Comparison of ENCODE assay signal across 9 mouse cellular contexts in the genomic region with DNA sequence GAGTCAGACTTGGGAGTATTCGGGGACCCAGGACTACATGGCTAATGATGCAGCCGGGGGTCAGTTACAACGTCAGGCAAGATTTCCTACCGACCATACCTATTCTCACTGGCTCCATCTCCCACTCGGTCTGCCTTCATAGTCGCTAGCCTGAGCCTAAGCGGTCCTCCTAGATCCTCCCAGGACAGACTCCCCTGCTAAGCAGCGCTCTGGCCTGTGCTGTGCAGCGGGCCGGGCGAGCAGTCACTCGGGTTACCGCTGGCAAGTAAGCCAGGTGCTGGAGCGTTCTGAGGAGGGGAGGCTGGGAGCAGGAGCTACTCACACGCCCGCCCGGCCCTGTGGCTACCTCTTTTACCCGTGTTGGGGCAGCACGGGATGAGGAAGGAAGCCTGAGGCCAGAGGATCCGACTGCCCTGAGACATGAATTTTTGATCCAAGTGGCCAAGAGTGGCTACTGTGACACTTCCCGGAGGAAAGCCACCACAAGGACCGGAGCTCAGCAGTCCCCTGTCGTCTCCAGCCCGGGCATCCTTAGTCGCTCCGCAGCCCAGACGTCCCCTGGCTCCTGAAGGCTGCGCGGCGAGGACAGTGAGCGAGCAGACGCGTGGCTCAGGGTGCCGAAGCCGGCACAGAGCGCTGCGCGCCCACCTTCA. TPM values are rescaled to one million over a fixed set of nuclear protein-coding genes. Genes with fewer than 3 reads are reported as not detected.
A peak's percentile ranks its signal among the peaks of the same experiment; 100 is the strongest.
DNase-seq lines count a peak whose midpoint lies in the region; ATAC-seq and TF ChIP-seq lines count a peak whose summit lies in the region.
"Had no signal": no experiment of that assay in that cellular context is flagged by ENCODE, and none has a peak within 500 bp of the region (broad histone marks: within the 10 kb centered on the region; RNA-seq: fewer than 3 reads in every experiment).

No protein-coding gene starts in this region.

- no peaks in the 10 kb centered on the region; the same call in 1 of the 2 replicates for H3K4me1 ChIP-seq in cerebellum, adult 2 months (ENCODE audit: control insufficient read depth, insufficient read depth, low read length)
- peaks cover 16% of the 10 kb centered on the region for H3K4me1 ChIP-seq in lung, postnatal 0 days (ENCODE audit: insufficient read depth, low read depth, low read length)
- H3K4me1 ChIP-seq in limb, embryonic 11.5 days (ENCODE audit: control insufficient read depth, insufficient read depth, low read length): peaks cover 13% of the 10 kb centered on the region; the same call in 1 of the 2 replicates
- peaks cover 11% of the 10 kb centered on the region for H3K4me1 ChIP-seq in stomach, embryonic 16.5 days (ENCODE audit: control insufficient read depth, insufficient read depth, low read length)

- H3K36me3 ChIP-seq in lung, postnatal 0 days (ENCODE audit: insufficient read depth, low read length): no peaks in the 10 kb centered on the region
- H3K36me3 ChIP-seq in limb, embryonic 11.5 days (ENCODE audit: control insufficient read depth, insufficient read depth, low read length): no peaks in the 10 kb centered on the region
- H3K36me3 ChIP-seq in stomach, embryonic 16.5 days (ENCODE audit: control insufficient read depth, insufficient read depth, low read length): no peaks in the 10 kb centered on the region

- no peak overlapping the region for H3K9ac ChIP-seq in lung, postnatal 0 days (replicated peaks; ENCODE audit: low read depth)
- no peak overlapping the region; the same call in 1 of the 2 replicates for H3K9ac ChIP-seq in limb, embryonic 11.5 days (ENCODE audit: low read length)
- H3K9ac ChIP-seq in stomach, embryonic 16.5 days (ENCODE audit: low read length): no peak overlapping the region; the same call in 1 of the 2 replicates

- no peak for ATAC-seq in lung, postnatal 0 days
- ATAC-seq in limb, embryonic 11.5 days (ENCODE audit: insufficient number of reproducible peaks, low FRiP score, low TSS enrichment, low read depth): no peak
- no peak for ATAC-seq in stomach, embryonic 16.5 days (ENCODE audit: insufficient read depth, low FRiP score)

- H3K4me2 ChIP-seq in lung, postnatal 0 days (replicated peaks; ENCODE audit: low read depth, low read length): peak overlapping the region; percentile 56
- H3K4me2 ChIP-seq in limb, embryonic 11.5 days (ENCODE audit: low read depth, severe bottlenecking): peak overlapping the region; percentile 56
- H3K4me2 ChIP-seq in stomach, embryonic 16.5 days (ENCODE audit: low read depth, low read length): peak overlapping the region; percentile 60

- peak overlapping the region; percentile 57; the same call in 1 of the 2 replicates for H3K27ac ChIP-seq in cerebellum, adult 2 months (ENCODE audit: insufficient read depth, low read length)
- no peak overlapping the region for H3K27ac ChIP-seq in lung, postnatal 0 days (ENCODE audit: low read length)
- H3K27ac ChIP-seq in limb, embryonic 11.5 days (replicated peaks; ENCODE audit: low read depth, low read length): no peak overlapping the region
- H3K27ac ChIP-seq in stomach, embryonic 16.5 days (ENCODE audit: low read length): no peak overlapping the region

- peaks cover 4% of the 10 kb centered on the region; the same call in 1 of the 2 replicates for H3K27me3 ChIP-seq in cerebellum, adult 2 months (ENCODE audit: control insufficient read depth, insufficient read depth, low read length)
- peaks cover 58% of the 10 kb centered on the region for H3K27me3 ChIP-seq in lung, postnatal 0 days (replicated peaks; ENCODE audit: insufficient read depth, low read length)
- H3K27me3 ChIP-seq in limb, embryonic 11.5 days (ENCODE audit: control insufficient read depth, insufficient read depth, low read length): peaks cover 95% of the 10 kb centered on the region
- peaks cover 92% of the 10 kb centered on the region for H3K27me3 ChIP-seq in stomach, embryonic 16.5 days (ENCODE audit: control insufficient read depth, insufficient read depth, low read length)

- no peak for DNase-seq in cerebellum, adult 2 months
- no peak for DNase-seq in cerebellum, adult 8-10 months
- DNase-seq in lung, postnatal 0 days (ENCODE audit: low spot score): no peak
- no peak for DNase-seq in lung, postnatal 4 days
- no peak for DNase-seq in limb, embryonic 11.5 days (ENCODE audit: low spot score)
- DNase-seq in frontal cortex, postnatal 10 days (ENCODE audit: low spot score in 2 of 2): no peak
- DNase-seq in left cerebral cortex, postnatal 10 days (ENCODE audit: extremely low spot score in 1 of 2, low spot score in 2 of 2): no peak

- TF ChIP-seq POLR2A in cerebellum, adult 2 months (IDR thresholded peaks at IDR 0.05; ENCODE audit: borderline replicate concordance, insufficient read depth, low read length): no peak

- intact Hi-C loops in left cerebral cortex, postnatal 10 days (cut with DNase I): no loop called here

- no peak for TF ChIP-seq EP300 in lung, postnatal 0 days (IDR thresholded peaks at IDR 0.05)

- TF ChIP-seq CTCF in cerebellum, adult 2 months (IDR thresholded peaks at IDR 0.05; ENCODE audit: borderline replicate concordance, insufficient read depth, low read depth, low read length): no peak
- TF ChIP-seq CTCF in lung, postnatal 0 days (IDR thresholded peaks at IDR 0.05): no peak

- no peaks in the 10 kb centered on the region for H3K9me3 ChIP-seq in lung, postnatal 0 days (ENCODE audit: low read length)
- no peaks in the 10 kb centered on the region for H3K9me3 ChIP-seq in limb, embryonic 11.5 days (ENCODE audit: control insufficient read depth, low read length)
- H3K9me3 ChIP-seq in stomach, embryonic 16.5 days (replicated peaks; ENCODE audit: control insufficient read depth, low read length): no peaks in the 10 kb centered on the region

- WGBS in cerebellum, adult 2 months: under 1% methylated on average over 38 of the region's 38 CpGs
- 2% methylated on average over 38 of the region's 38 CpGs for WGBS in lung, postnatal 0 days
- under 1% methylated on average over 38 of the region's 38 CpGs for WGBS in limb, embryonic 11.5 days
- 2% methylated on average over 38 of the region's 38 CpGs for WGBS in stomach, embryonic 16.5 days

- H3K4me3 ChIP-seq in cerebellum, adult 2 months (replicated peaks; ENCODE audit: insufficient read depth, low read depth, low read length): peak overlapping the region; percentile 53
- peak overlapping the region; percentile 26; the same call in 1 of the 2 replicates for H3K4me3 ChIP-seq in lung, postnatal 0 days (ENCODE audit: low read depth, low read length)
- peak overlapping the region; percentile 31; the same call in 1 of the 2 replicates for H3K4me3 ChIP-seq in limb, embryonic 11.5 days (ENCODE audit: low read depth, low read length)
- peak overlapping the region; percentile 43 for H3K4me3 ChIP-seq in stomach, embryonic 16.5 days (replicated peaks; ENCODE audit: low read length)

RNA-seq across cellular contexts. Expression of gene Bcan, which starts 0.7 kb away (rescaled TPM):
- 357 and 400 TPM in 2 replicates for polyA plus RNA-seq in cerebellum, adult 2 months (2012; rRNA removed)
- polyA plus RNA-seq in lung, postnatal 0 days (2015; fragmentation: Nextera tagmentation; extraction: Ambion mirVana): 0.33 and 0.56 TPM in 2 replicates
- polyA plus RNA-seq in limb, embryonic 11.5 days (2014; fragmentation: Nextera tagmentation; extraction: Ambion mirVana): not detected in 2 replicates
- polyA plus RNA-seq in stomach, embryonic 16.5 days (2015; fragmentation: Nextera tagmentation; extraction: Ambion mirVana): 0.34 and 0.52 TPM in 2 replicates
- total RNA-seq in left cerebral cortex, postnatal 10 days (2021): 100 to 1,000 TPM; 262 to 273 TPM

RNA-seq across cellular contexts. Expression of gene Hapln2, which starts 28.0 kb away (rescaled TPM):
- polyA plus RNA-seq in cerebellum, adult 2 months (2012; rRNA removed): 103 and 112 TPM in 2 replicates
- polyA plus RNA-seq in lung, postnatal 0 days (2015; fragmentation: Nextera tagmentation; extraction: Ambion mirVana): not detected in 2 replicates
- 0.44 TPM in 1 of 2 replicates, not detected in the other for polyA plus RNA-seq in limb, embryonic 11.5 days (2014; fragmentation: Nextera tagmentation; extraction: Ambion mirVana)
- polyA plus RNA-seq in stomach, embryonic 16.5 days (2015; fragmentation: Nextera tagmentation; extraction: Ambion mirVana): 0.18 TPM in 1 of 2 replicates, not detected in the other
- 1 to 10 TPM in 1 of 2 experiments, under 1 TPM in 1; 0.26 to 1.3 TPM for total RNA-seq in left cerebral cortex, postnatal 10 days (2021)
- total RNA-seq: adrenal gland, postnatal 36 days had no signal

RNA-seq across cellular contexts. Expression of gene Nes, which starts 28.5 kb away (rescaled TPM):
- 2.7 and 3.4 TPM in 2 replicates for polyA plus RNA-seq in cerebellum, adult 2 months (2012; rRNA removed)
- polyA plus RNA-seq in lung, postnatal 0 days (2015; fragmentation: Nextera tagmentation; extraction: Ambion mirVana): 22.2 and 30.7 TPM in 2 replicates
- polyA plus RNA-seq in limb, embryonic 11.5 days (2014; fragmentation: Nextera tagmentation; extraction: Ambion mirVana): 7.9 and 8.8 TPM in 2 replicates
- polyA plus RNA-seq in stomach, embryonic 16.5 days (2015; fragmentation: Nextera tagmentation; extraction: Ambion mirVana): 7.7 and 10.2 TPM in 2 replicates
- total RNA-seq in left cerebral cortex, postnatal 10 days (2021): 10 to 100 TPM in 1 of 2 experiments, 1 to 10 TPM in 1; 9.9 to 11.4 TPM

RNA-seq across cellular contexts. Expression of gene Gpatch4, which starts 43.5 kb away (rescaled TPM):
- polyA plus RNA-seq in cerebellum, adult 2 months (2012; rRNA removed): 11.4 and 14.4 TPM in 2 replicates
- polyA plus RNA-seq in lung, postnatal 0 days (2015; fragmentation: Nextera tagmentation; extraction: Ambion mirVana): 8.0 and 10.8 TPM in 2 replicates
- polyA plus RNA-seq in limb, embryonic 11.5 days (2014; fragmentation: Nextera tagmentation; extraction: Ambion mirVana): 36.9 and 44.1 TPM in 2 replicates
- polyA plus RNA-seq in stomach, embryonic 16.5 days (2015; fragmentation: Nextera tagmentation; extraction: Ambion mirVana): 29.7 and 30.1 TPM in 2 replicates
- 10 to 100 TPM; 20.8 to 24.2 TPM for total RNA-seq in left cerebral cortex, postnatal 10 days (2021)

RNA-seq across cellular contexts. Expression of gene Crabp2, which starts 50.9 kb away (rescaled TPM):
- polyA plus RNA-seq in cerebellum, adult 2 months (2012; rRNA removed): 3.5 and 5.0 TPM in 2 replicates
- 0.21 and 0.38 TPM in 2 replicates for polyA plus RNA-seq in lung, postnatal 0 days (2015; fragmentation: Nextera tagmentation; extraction: Ambion mirVana)
- 796 and 836 TPM in 2 replicates for polyA plus RNA-seq in limb, embryonic 11.5 days (2014; fragmentation: Nextera tagmentation; extraction: Ambion mirVana)
- polyA plus RNA-seq in stomach, embryonic 16.5 days (2015; fragmentation: Nextera tagmentation; extraction: Ambion mirVana): 29.4 and 43.3 TPM in 2 replicates
- total RNA-seq in left cerebral cortex, postnatal 10 days (2021): 1 to 10 TPM; 4.9 to 5.7 TPM

Comparison
In these comparisons a context has a peak if more than half of its experiments do, and no peak if none do; other contexts are left out.
1. RNA of gene Bcan, which starts 0.7 kb away (polyA plus RNA-seq): 357 to 400 TPM in cerebellum, adult 2 months; 0.33 to 0.56 TPM in lung, postnatal 0 days, 0.34 to 0.52 TPM in stomach, embryonic 16.5 days and not detected in limb, embryonic 11.5 days; every median in the first group is over 100 times any median in the second.
2. RNA of gene Hapln2, which starts 28.0 kb away (polyA plus RNA-seq): 103 to 112 TPM in cerebellum, adult 2 months; 0.44 TPM in limb, embryonic 11.5 days, 0.18 TPM in stomach, embryonic 16.5 days and not detected in lung, postnatal 0 days; every median in the first group is over 10 times any median in the second.
3. Peak in every context shown above with its lines, with median percentiles within 50 percentile points of each other: H3K4me3 ChIP-seq and H3K4me2 ChIP-seq.